Mouse (Mus musculus) gastrocnemius, postnatal 4 days (tissue): ENCODE measurements around the gene Spata20. TPM values are rescaled to one million over a fixed set of nuclear protein-coding genes. Genes with fewer than 3 reads are reported as not detected.

Experiments used
- DNase-seq, 2 experiments: peaks; one replicate each; pipeline ENCODE4 v3.0.0; 2021 to 2022; ENCODE audit warnings: low spot score in 2 of 2, mixed read lengths in 2 of 2
- long read RNA-seq, 2 experiments: library from polyadenylated mRNA; stranded (forward); transcript quantifications; one replicate each; pipeline ENCODE4 v2.0.0; 2021
- total RNA-seq, 2 experiments: library from RNA; stranded (reverse); gene quantifications; 2 replicates each; pipeline ENCODE4 v1.2.3; 2021

Spata20 gene
- under 1 TPM in 1 of 2 experiments, not detected in 1; 0.29 TPM for total RNA-seq
- long read RNA-seq, experiment 1: 0 reads
- long read RNA-seq, experiment 2: 0 reads

DNA sequence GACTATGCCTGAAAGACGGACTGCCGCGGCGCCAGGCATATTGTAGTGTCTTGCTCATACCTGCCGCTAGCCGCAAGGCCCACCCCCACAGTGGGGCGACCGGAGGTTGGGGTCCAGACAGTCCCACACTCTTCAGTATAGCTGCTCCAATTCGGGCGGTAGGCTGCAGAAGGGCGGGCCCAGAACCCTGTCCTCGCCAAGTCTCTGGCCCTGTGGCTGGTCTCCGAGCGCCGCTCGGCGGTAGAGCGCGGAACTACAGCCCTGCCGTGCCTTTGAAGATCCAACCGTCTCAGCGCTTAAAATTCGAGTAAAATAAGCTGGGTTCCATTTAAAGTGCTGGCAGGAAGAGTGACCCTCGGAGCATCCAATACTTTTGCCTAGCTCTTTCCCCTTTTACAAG lies at the start of gene Spata20:
Gene Spata20 (minus strand): TSS at position 179 of the 400 bp plus-strand sequence.
- peak; percentile 78 to 85 for DNase-seq

DNA sequence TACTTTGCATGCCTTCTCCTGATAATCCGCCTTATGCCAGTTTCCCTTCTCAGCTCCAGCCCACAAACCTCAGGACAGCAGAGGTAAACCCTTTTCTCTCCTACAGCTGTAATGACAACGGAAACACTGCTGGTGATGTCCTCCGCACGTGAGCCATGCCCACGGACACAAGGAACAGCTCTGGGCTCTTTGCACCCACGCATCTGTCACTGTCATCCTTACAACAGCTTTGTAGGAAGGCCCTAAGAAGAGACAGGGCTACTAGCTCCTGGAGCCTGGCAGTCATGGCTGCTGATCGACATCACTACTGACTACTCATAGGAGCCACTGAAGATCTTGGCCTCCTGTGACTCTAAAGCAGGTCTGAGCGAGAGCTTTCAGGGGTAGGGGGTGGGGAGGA lies 47.2 kb upstream of the Spata20 start:
- no peak for DNase-seq

DNA sequence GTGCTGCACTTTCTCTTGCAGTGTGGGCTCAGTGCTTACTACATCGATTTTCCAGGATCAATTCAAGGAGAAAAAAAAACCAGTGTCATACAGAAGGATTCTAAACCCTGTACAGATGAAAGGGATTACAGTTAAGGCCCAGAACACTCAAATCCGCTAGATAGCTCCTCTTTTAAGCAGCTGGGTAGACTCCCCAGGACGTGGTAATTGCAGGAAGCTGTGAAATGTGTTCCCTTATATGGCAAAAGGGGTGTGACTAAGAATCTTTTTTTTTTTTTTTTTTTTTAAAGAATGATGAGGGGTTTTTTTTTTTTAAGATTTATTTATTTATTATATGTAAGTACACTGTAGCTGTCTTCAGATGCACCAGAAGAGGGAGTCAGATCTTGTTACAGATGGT lies 42.9 kb upstream of the Spata20 start:
- no peak for DNase-seq

DNA sequence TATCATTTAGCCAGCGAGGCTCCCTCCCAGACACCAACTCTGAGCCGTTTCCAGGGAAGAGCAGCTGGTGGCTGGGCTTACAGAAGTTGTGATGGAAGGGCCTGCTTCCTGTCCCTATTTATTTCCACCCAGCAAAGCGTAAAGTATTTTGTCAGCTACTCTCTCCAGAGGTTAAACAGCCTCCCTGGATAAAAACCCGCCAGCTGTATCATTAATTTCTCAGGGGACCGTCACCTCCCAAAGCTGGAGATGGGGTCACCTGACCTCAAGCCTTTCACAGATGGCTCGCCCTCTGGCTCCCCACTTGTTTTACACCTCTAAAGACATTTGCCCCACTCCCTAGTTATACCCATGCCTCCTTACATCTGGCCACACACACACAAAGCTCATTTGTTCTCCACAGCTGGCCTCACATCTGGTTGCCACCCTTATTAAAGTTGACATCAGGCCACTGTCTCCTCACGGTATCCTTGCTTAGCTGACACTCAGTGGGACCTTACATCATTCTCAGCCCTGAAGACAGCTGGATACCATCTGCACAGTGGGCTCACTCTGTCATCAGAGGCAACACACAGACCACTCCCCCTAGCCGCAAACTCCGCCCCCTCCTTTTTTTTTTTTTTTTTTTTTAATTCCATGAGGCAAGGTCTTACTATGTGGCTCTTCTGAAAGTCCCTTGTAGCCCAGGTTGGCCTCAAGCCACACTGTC lies 40.3 kb upstream of the Spata20 start:
- DNase-seq: no peak

DNA sequence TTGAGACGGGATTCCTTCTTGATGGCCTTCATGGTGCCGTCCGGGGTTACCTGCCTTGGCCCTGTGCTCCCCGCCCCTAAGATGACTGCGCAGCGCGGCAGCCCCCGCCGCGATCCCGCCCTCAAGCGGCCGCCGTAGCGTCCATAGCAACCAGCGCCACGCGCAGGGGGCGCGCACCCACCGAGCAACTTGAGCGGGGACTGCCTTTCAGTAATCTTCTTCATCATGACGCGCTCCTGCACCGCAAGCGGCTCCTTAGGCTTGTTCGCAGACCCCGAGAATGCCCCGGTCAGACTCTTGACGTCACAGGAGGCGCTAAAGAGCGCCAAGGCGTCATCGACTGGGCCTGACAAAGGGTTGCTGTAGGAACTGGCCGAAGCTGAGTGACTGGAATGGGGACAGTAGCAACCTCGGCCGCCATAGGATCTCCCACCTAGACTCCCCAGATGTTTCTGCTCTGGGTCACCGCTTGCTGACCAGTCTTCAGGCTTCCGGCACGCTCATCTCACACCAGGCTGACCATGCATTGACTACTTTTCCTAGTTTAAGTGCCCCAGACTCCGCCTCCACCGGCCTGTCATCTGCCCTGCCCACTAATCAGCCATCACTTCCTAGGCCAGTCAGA lies 35.4 kb upstream of the Spata20 start, which contains the start of gene Mycbpap:
Gene Mycbpap (minus strand): TSS at position 524 of the 625 bp plus-strand sequence.
- no peak for DNase-seq

DNA sequence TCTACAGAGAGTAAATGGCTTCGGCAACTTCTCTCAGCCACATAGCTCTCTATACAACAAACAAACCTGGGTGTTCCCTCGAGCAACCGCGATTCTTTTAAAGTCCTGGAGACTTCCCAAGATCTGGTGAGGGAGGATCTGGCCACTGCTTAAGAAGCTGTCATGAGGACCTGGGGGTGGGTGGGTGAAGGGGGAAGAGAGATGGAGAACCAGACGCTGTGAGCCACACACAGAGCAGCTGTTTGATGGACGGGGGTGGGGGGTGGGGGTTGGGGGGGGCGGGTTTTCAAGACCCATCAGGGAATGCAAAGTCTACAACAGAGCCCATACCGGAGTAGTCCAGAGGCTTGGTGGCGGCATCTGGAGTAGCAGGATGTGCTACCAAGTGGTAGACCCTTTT lies 27.5 kb upstream of the Spata20 start:
- DNase-seq: no peak

DNA sequence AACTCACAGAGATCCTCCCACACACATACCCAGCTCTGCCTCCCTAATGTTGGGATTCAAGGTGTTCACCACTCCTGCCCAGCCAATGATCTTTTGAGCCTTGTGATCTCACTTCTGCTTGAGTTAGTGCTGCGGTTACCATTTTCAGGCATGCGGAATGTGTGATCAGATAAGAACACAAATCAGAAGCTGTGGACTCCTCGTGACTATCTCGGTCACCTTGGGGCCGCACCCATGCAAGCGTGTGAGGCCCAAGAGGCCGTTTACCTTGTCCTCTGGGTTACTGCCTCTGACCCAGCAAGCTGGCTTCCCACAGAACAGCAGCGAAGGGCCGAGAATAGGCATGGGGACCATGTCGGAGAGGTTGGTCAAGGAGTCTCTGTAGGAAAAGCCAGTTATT lies 23.0 kb upstream of the Spata20 start:
- no peak for DNase-seq

DNA sequence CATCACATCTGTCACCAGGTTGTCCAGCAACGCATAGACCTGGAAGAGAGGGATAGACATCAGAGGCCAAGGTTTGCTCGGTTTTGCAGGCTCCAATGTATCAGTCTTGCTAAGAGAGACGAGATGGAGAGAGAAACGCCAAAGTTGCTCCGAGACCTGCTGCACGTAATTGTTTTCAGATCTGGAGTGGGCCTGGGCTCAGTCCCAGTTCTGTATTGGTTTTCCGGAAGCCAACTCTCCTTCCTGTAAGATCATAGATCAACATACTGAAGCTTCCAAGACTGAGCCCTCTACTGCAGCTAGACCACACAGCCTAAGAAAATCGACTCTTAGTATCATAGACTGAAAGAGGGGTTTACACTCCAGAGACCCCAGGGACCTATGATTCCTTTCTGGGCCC lies 15.5 kb upstream of the Spata20 start:
- no peak for DNase-seq

DNA sequence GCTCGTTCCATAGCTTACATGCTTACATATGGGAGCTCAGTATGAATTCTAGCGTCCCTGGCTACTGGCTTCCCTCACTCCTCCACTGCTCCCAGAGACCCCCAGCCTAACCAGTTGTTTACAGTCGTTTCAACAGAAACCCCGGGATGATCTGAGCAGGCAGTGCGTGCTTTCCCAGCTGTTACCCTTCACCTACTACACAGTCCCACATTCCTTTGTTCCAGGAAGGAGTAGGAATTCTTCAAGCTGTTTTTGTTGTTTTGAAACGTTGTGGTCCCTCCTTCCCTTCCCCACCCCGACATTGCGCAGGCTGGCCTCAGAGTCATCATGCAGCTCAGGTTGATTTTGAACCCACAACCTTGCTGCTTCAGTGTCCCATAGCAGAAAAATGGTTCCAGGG lies 14.4 kb upstream of the Spata20 start:
- DNase-seq: no peak

DNA sequence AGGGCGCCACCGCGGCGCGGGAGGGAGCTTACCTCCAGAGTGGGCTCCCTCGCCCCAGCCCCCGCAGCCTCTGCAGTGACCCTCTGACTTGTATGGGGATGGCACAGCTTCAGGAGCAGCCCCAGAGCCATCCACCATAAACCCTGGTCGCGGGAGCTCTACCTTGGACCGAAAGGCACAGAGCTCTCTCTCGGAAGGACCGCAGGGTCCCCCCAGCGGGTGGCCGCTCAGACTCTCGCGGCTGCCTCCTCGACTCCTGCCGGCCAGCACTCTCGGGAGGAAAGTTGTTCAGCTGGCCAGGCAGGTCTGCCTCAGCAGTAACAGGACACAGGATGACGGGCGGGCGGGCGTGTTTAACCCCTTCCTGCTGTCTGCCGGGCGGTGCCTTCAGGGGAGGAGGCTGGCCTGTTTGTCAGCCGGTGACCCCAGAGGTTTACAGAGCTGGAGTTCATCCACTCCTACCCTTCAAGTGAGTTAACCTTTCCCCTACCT lies 13.7 kb upstream of the Spata20 start, which contains the start of gene Epn3:
Gene Epn3 (minus strand): TSS at position 314 of the 492 bp plus-strand sequence.
- DNase-seq: no peak

DNA sequence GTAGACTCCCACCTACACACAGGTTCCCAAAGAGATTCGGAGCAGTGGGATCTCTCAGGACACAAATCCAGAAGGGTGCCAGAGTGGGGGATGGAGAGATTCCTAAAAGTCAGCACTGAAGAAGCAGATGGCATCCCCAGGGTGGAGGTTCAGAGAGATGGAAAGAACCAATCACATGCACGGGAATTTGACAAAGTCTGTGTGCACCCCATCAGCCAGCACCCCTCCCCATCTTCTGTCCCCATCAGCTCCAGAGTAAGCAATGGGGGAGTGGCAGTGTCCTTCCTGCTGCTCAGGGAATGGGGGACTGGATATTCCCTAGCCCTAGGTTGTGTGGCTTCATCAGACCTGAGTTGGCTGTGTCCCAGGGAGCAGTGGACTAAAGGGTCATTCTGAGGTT lies 13.1 kb upstream of the Spata20 start:
- DNase-seq: no peak

DNA sequence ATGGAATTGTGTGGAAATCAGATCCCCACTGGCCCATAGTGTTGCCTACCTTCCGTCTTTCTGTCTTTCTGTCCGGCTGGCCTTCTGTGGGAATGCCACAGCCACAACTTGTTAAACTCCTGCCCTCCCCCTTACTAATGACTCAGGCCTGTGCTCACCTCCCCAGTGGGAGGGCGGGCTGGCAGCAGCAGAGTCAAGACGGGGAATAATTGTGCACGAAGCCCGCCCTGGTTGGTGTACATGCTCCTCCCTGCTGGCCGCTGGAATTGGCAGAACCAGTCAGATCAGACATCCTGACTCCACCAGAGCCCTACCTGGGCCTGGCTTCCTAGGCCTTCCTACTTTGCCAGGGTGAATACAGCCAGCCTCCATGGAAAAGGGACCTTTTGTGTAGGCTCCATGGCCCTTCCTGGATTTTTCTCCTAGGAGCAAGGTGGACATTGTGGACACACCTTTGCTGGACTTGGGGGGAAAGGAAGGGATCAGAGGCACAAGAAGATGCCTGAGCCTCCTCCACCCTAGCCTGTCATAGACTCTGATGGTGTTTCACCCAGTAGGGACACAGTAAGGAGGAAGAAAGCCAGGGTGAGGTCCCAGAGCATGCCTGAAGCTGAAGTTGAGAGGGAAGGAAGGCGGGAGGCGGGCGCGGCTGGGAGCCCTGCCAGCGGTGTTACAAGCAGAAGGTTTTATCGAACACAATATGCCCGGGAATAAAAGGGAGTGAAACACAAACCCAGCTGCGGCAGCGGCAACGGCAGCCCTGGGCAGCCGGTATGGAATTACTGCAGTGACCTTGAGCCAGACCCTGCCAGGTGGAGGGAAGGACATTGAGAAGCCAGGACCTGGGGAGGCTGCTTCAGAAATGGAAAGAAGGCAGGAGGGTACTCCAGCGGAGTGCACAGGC lies 12.4 kb upstream of the Spata20 start:
- no peak for DNase-seq

DNA sequence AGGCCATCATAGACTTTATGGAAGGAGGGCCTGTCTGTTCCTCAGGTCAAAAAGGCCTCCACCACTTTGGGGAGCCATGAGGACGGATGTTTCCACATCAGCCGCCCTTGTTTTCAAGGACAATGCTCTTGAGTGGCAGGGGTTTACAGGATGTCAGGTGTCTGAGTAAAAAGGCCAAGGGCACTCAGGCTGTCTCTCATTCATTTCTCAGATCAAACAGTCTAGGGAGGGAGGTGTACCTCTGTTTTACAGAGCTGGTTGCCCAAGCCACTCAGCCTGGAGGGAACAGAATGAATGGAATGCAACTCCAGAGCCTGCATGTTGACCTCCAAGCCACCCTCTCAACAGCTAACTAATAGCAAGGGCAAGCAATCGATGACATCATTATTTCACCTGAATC lies 9.4 kb upstream of the Spata20 start:
- no peak for DNase-seq

DNA sequence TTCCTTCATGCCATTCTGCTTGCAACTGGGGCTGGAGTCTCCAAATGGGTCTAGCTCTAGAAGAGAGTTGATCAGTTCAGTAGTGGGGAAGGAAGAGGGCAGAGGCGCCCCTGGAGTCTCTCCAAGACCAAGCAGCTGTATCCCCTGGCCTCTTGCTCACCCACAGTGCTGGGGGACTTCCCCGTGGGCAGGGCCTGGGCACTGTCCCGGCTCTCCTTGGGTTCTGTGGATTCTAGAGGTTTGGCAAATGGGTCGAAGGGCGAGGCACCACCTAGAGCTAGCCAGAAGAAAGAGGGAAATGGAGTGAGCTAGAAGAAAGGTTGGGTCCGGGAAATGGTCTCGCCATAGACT lies 5.7 kb upstream of the Spata20 start:
- DNase-seq: no peak

DNA sequence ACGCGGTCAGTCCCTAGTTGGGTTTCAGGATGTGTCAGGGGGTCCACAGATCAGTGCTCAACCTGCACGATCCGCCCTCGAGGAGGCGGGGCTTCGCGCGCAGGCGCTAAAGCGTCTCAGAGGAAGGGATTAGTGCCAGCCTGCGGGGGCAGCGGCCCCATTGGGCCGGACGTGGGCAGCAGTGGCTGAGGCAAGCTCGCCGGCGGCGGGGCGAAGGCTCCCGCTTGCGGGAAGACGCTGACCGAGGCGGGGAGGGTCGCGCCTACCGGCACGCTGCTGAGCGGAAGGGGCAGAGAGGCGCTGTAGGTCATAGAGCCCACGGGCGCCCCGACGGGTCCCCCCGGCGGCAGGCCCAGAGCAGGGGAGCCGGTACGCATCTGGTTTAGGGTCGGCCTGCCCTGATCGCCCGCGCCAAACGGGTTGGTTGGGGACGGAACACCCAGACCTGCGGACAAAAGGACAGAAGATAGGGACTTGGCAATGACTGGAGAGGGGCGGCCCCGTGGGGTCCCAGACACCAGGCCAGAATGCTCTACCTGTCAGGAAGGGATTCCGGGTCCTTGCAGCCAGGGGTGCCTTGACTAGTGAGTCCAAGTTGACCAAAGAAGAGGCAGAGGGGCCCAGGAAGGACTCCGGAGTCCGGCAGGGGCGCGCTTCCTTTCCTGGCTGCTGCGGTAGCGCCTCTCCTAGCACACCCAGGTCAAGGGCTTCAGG lies 5.2 kb upstream of the Spata20 start:
- DNase-seq: no peak

DNA sequence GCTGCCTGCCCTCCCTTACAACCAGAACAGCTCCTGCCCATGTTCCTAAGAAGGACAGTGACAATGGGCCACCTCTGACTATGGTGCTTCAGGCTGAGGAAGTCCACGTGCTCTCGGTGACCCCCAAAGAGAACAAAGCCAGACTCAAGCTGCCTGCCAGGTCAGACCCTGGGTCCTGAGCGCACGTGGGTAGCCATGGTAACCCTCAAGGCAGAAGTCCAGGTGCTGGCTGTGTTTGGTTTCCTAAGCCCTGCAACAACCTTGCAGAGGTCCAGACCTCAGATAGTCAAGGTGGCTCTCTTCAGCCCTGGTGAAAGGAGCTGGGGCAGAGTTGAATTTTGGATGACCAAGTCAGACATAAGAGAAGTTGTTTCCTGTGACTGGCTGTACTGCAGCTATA lies 3.8 kb upstream of the Spata20 start:
- no peak for DNase-seq

DNA sequence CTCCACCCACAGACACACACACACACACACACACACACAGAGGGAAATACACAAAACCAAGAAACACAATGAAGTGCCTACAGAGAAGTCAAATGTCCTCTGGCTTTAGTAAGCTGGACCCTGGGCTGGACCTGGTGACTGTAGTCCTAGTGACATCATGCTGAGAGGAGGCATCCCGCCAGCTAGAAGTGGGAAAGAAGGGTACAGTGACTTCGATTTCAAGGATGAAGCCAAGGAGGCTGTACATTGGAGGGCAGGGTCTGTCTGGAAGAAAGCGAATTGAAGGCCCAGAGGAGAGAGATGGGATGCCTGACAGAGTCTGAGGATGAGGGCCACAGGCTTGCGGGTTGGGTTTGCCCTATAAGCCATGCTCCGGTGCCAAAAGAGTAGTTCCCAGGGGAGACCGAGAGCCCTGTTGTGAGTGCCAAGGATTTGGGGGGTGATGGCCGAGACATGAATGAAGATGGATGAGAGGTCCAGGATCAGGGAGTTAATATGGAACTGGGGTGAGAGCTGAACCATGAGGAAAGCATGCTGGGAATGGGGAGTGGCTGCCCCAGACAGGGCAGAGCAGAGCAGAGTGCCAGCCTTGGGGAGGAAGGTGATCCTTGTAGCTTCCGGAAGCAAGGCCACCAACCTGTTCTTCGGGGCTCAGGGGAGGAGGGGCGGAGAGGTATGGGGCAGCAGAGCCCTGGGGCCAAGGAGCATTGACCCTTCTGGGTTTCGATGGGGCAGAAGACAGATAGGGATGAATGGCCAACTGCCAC lies 3.0 kb upstream of the Spata20 start:
- no peak for DNase-seq

DNA sequence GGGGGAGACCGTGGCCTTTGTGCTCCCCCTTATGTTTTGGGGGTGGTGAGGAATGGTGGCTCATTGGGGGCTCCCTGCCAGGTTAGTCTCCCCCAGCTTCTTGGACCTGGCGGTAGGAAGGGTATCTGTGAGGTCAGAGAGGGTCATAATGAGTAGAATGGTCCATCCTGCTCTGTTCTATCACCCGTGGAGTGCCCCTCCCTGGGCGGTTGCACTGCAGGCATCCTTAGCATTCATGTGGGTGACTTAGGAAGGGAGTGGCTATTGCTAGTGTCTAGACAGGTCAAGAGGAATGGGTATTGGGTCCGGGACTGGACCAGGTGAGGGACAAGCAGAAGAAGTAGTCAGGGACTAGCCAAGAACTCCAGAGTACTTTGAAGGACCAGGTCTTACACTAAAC lies 756 bp downstream of the Spata20 start:
- DNase-seq: no peak

DNA sequence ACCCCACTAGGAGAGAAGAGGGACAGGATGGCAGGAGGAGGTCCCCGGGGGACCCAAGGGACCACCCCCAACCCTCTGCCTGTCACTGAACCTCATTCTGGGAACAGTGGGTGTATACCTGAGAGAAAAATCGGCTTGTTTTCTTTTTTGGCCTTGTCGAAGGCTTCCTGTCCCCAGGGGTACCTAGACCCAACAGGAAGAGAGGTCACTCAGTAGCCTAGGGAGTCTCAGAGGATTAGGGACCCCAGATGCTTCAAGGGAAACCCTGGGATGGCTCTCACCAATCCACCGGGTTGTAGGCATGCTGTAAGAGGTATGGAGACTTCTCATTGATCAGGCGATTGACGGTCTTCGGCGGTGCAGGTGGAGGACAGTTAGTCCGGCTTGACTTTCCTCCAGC lies 1.3 kb downstream of the Spata20 start:
- no peak for DNase-seq

DNA sequence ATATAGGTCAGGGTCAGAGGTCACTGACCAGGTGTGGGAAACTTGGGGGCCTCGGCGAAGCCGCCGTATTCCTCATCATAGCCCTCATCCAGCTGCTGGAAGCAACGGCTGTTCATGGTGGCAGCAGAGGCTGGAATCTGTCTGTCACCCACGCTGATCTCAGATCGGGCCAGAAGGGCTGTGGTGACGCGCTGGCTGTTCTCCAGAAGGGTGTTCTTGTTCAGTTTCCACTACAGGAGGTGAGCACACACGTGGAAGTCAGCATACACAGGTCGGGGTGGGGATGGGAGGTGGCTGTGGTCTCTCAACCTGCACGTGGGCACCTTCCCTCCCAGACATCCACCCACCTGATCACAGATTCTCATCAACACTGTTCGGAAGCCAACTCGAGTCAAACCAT lies 2.1 kb downstream of the Spata20 start:
- DNase-seq: no peak
